Mouse (Mus musculus) heart, postnatal 0 days (tissue): ENCODE results near the gene Zc3h18. TPM values are rescaled to one million over a fixed set of nuclear protein-coding genes. Genes with fewer than 3 reads are reported as not detected.
A peak's percentile ranks its signal among the peaks of the same experiment; 100 is the strongest.

Experiments
- ATAC-seq: fragments of 200-750 bp; cut with Nextera tagmentation; 2 replicates; pipeline ENCODE4 v1.8.0; 2017; ENCODE audit warnings: low read depth, moderate number of reproducible peaks, moderate library complexity; ENCODE audit not compliant: insufficient read depth
- DNase-seq: peaks from one replicate; pipeline ENCODE4 v3.0.0-alpha.2; 2016; ENCODE audit warnings: low spot score
- H3K27ac ChIP-seq: fragments of 300-500 bp; sonication (generic); 2 replicates; pipeline ENCODE4 v1.5.1; 2014; ENCODE audit warnings: low read depth, mild to moderate bottlenecking
- H3K27me3 ChIP-seq: fragments of 300-500 bp; sonication (generic); 2 replicates; pipeline ENCODE4 v1.6.1; 2014; ENCODE audit warnings: low read length, mixed read lengths; ENCODE audit not compliant: control insufficient read depth, insufficient read depth
- H3K36me3 ChIP-seq: fragments of 300-500 bp; sonication (generic); replicated peaks from 2 replicates; pipeline ENCODE4 v1.6.1; 2014; ENCODE audit warnings: low read length, mixed read lengths; ENCODE audit not compliant: control insufficient read depth, insufficient read depth
- H3K4me1 ChIP-seq: fragments of 300-500 bp; sonication (generic); 2 replicates; pipeline ENCODE4 v1.6.1; 2014; ENCODE audit warnings: antibody characterized with exemption; ENCODE audit not compliant: control insufficient read depth, insufficient read depth
- H3K4me2 ChIP-seq: fragments of 300-500 bp; sonication (generic); 2 replicates; pipeline ENCODE4 v1.6.1; 2014; ENCODE audit warnings: low read depth, mild to moderate bottlenecking, low read length, moderate library complexity
- H3K4me3 ChIP-seq: fragments of 300-500 bp; sonication (generic); 2 replicates; pipeline ENCODE4 v1.5.1; 2014; ENCODE audit warnings: low read depth, low read length
- H3K9ac ChIP-seq: fragments of 300-500 bp; sonication (generic); replicated peaks from 2 replicates; pipeline ENCODE4 v1.6.1; 2014; ENCODE audit warnings: low read depth, low read length, mixed read lengths
- H3K9me3 ChIP-seq: fragments of 300-500 bp; sonication (generic); replicated peaks from 2 replicates; pipeline ENCODE4 v1.6.1; 2016; ENCODE audit warnings: low read length; ENCODE audit not compliant: control insufficient read depth
- CTCF ChIP-seq: IDR thresholded peaks from 2 replicates; pipeline ENCODE4 v1.5.1; 2016; ENCODE audit warnings: antibody characterized with exemption, control low read depth, low read depth
- EP300 ChIP-seq: IDR thresholded peaks from 2 replicates; pipeline ENCODE4 v1.6.1; 2016; ENCODE audit warnings: antibody characterized with exemption, low read depth
- WGBS: fragments of 180-500 bp; shearing (Covaris S2); extraction: QIAGEN DNeasy Blood & Tissue Kit; methylation state at CpG from one replicate; pipeline ENCODE4 v1.1.7; 2014; 5-methylcytosine and 5-hydroxymethylcytosine counted together
- polyA plus RNA-seq: library from polyadenylated mRNA; unstranded; fragments of >200 nt; fragmentation: Nextera tagmentation; extraction: Ambion mirVana; gene quantifications from 2 replicates; pipeline ENCODE4 v1.2.1, GENCODE M21; 2015
- total RNA-seq: library from RNA; depleted of rRNA; stranded (reverse); fragments of >200 nt; gene quantifications from 2 replicates; pipeline ENCODE4 v1.2.3, GENCODE M21; 2014; ENCODE audit warnings: low replicate concordance

The Zc3h18 gene
- total and polyA plus RNA-seq, 2 experiments from 2014 or later, result 14.4 to 23.1 TPM

DNA sequence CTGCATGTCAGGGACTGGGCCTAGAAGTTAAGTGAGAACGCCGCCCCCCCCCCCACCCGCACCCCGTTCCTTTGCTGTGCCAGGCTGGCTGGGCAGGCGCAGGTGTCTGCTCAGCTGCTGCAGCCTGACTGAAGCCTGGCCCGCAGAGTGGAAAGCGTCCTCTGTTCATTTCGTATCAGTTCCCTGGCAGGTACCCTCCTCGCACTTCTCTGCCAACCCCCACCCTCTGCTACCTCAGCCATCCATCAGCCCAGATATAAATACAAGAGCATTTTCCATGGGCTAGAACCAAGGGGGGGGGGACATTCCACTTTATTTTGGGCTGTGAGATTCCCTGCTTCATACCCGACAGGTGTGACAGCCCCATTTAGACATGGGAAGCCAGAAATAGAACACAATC lies 75.7 kb downstream of the Zc3h18 start:
- H3K9me3 ChIP-seq, result no peaks in the 10 kb centered on the region
- no peak overlapping the region for H3K4me2 ChIP-seq
- no peaks in the 10 kb centered on the region for H3K27me3 ChIP-seq
- ATAC-seq (peak; percentile 22), DNase-seq (no peak)
- no peaks in the 10 kb centered on the region for H3K36me3 ChIP-seq
- H3K4me1 ChIP-seq, result peaks cover 16% of the 10 kb centered on the region
- no peak for TF ChIP-seq CTCF
- WGBS, result 62% methylated on average over 10 of the region's 10 CpGs
- no peak overlapping the region for H3K9ac ChIP-seq
- peak overlapping the region; percentile 60 for H3K27ac ChIP-seq
- H3K4me3 ChIP-seq, result no peak overlapping the region

DNA sequence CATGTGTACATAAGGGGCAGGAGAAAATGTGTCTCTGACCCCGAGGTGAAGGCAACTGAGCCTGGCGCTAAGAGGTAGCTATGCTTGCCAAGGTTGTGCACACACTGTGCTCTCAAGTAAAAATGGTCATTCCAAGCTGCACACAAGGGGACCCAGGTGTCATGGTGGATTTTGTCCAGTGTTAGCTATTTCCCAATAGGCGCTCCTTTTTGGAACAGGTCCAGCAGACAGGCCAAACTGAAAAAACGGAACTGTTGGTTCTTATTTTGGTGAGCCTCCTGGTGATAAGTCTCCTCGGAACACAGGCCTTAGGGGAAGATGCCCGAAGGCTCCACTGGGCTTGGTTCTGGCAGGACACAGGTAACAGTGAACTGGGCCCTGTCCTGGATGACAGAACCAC lies 78.0 kb downstream of the Zc3h18 start:
- WGBS, result 83% methylated on average over 6 of the region's 6 CpGs
- DNase-seq, result no peak

DNA sequence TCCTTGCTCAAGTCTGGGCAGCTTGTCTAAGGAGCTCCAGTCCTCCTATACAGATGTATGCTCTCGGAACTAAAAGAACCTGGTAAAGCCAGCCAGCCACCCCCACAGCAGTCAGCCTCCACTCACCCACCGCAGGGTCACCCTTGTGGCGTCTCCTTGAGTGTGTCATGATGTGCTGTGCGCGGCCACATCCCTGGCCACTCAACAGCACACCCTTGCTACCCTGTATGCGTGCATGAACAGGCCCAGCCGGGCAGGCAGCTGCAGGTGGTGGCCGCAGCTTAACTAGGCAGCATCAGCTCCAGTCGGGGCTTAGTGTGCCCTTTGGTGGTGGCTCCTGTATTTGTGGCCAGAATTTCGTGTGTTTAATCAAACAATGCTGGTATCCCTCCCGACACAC lies 80.8 kb downstream of the Zc3h18 start:
- DNase-seq (no peak), ATAC-seq (no peak)
- TF ChIP-seq EP300, result no peak
- no peak for TF ChIP-seq CTCF
- Histone ChIP-seq H3K27me3 (peaks cover 22% of the 10 kb centered on the region), H3K9me3 (no peaks in the 10 kb centered on the region), H3K9ac (no peak overlapping the region), H3K4me1 (peaks cover 15% of the 10 kb centered on the region), H3K27ac (no peak overlapping the region), H3K4me2 (no peak overlapping the region), H3K4me3 (no peak overlapping the region), H3K36me3 (no peaks in the 10 kb centered on the region)
- 60% methylated on average over 11 of the region's 11 CpGs for WGBS

More for the DNA sequence above, 78.0 kb downstream of the Zc3h18 start:
- TF ChIP-seq CTCF (no peak), EP300 (no peak)
- H3K9ac ChIP-seq, result no peak overlapping the region
- H3K9me3 ChIP-seq, result no peaks in the 10 kb centered on the region
- peaks cover 5% of the 10 kb centered on the region; the same call in 1 of the 2 replicates for H3K27me3 ChIP-seq
- no peak overlapping the region for H3K4me3 ChIP-seq
- no peak overlapping the region for H3K4me2 ChIP-seq
- H3K36me3 ChIP-seq, result no peaks in the 10 kb centered on the region
- peaks cover 16% of the 10 kb centered on the region for H3K4me1 ChIP-seq
- H3K27ac ChIP-seq, result no peak overlapping the region
- ATAC-seq, result no peak

GRCm38 (mm10) chr8:122459218-122459900 lies 83.0 kb downstream of the Zc3h18 start:
- Histone ChIP-seq H3K27ac (no peak overlapping the region), H3K27me3 (peaks cover 28% of the 10 kb centered on the region), H3K9me3 (no peaks in the 10 kb centered on the region), H3K4me3 (no peak overlapping the region), H3K4me2 (no peak overlapping the region; the same call in 1 of the 2 replicates), H3K36me3 (no peaks in the 10 kb centered on the region), H3K9ac (no peak overlapping the region), H3K4me1 (peaks cover 9% of the 10 kb centered on the region)
- TF ChIP-seq CTCF (peak; percentile 33), EP300 (no peak)
- no peak for ATAC-seq
- 55% methylated on average over 4 of the region's 6 CpGs for WGBS
- no peak for DNase-seq

GRCm38 (mm10) chr8:122459990-122460389 lies 83.6 kb downstream of the Zc3h18 start:
- peaks cover 9% of the 10 kb centered on the region for H3K4me1 ChIP-seq
- H3K4me3 ChIP-seq, result peak overlapping the region; percentile 44
- H3K27ac ChIP-seq, result no peak overlapping the region
- H3K4me2 ChIP-seq, result peak overlapping the region; percentile 73
- H3K36me3 ChIP-seq, result no peaks in the 10 kb centered on the region
- WGBS, result 30% methylated on average over 7 of the region's 7 CpGs
- TF ChIP-seq CTCF (no peak), EP300 (no peak)
- peak overlapping the region; percentile 44; the same call in 1 of the 2 replicates for H3K9ac ChIP-seq
- DNase-seq (no peak), ATAC-seq (no peak)
- peaks cover 28% of the 10 kb centered on the region for H3K27me3 ChIP-seq
- no peaks in the 10 kb centered on the region for H3K9me3 ChIP-seq
